Mouse (Mus musculus): ENCODE data around the gene Dpysl5.
A peak's percentile ranks its signal among the peaks of the same experiment; 100 is the strongest.

Dpysl5 gene

GRCm38 (mm10) chr5:30762815-30763510 lies 51.6 kb downstream of the Dpysl5 start:
- peak; percentile 88 for DNase-seq (ENCODE audit: low read depth, low spot score)

GRCm38 (mm10) chr5:30763511-30763830 lies 52.1 kb downstream of the Dpysl5 start:
- no peak for DNase-seq (ENCODE audit: low read depth, low spot score)

- peak; percentile 65 for DNase-seq (ENCODE audit: low read depth, low spot score)
Measured at GRCm38 (mm10) chr5:30765596-30766370, 54.4 kb downstream of the Dpysl5 start.

- peak; percentile 60 for DNase-seq (ENCODE audit: low read depth, low spot score)
Measured at GRCm38 (mm10) chr5:30768082-30768481, 56.7 kb downstream of the Dpysl5 start.

- peak; percentile 48 for DNase-seq (ENCODE audit: low read depth, low spot score)
Measured at GRCm38 (mm10) chr5:30768598-30768997, 57.2 kb downstream of the Dpysl5 start.

- DNase-seq (ENCODE audit: low read depth, low spot score), result no peak
Measured at GRCm38 (mm10) chr5:30769075-30769474, 57.7 kb downstream of the Dpysl5 start.

GRCm38 (mm10) chr5:30774601-30775371 lies 63.4 kb downstream of the Dpysl5 start:
- DNase-seq (ENCODE audit: low read depth, low spot score), result peak; percentile 98

- peak; percentile 78 for DNase-seq (ENCODE audit: low read depth, low spot score)
Measured at GRCm38 (mm10) chr5:30780699-30781098, 69.3 kb downstream of the Dpysl5 start.

- no peak for DNase-seq (ENCODE audit: low read depth, low spot score)
Measured at GRCm38 (mm10) chr5:30781147-30781546, 69.8 kb downstream of the Dpysl5 start.

GRCm38 (mm10) chr5:30787381-30787780 lies 76.0 kb downstream of the Dpysl5 start:
- DNase-seq (ENCODE audit: low read depth, low spot score), result no peak

- DNase-seq (ENCODE audit: low read depth, low spot score), result peak; percentile 56
Measured at GRCm38 (mm10) chr5:30790047-30790446, 78.7 kb downstream of the Dpysl5 start.

GRCm38 (mm10) chr5:30796125-30796524 lies 84.8 kb downstream of the Dpysl5 start:
- DNase-seq (ENCODE audit: low read depth, low spot score), result peak; percentile 84

- peak; percentile 67 for DNase-seq (ENCODE audit: low read depth, low spot score)
Measured at GRCm38 (mm10) chr5:30797482-30797881, 86.1 kb downstream of the Dpysl5 start.

- DNase-seq (ENCODE audit: low read depth, low spot score), result no peak
Measured at GRCm38 (mm10) chr5:30797982-30798381, 86.6 kb downstream of the Dpysl5 start.

- DNase-seq (ENCODE audit: low read depth, low spot score), result no peak
Measured at GRCm38 (mm10) chr5:30798965-30799364, 87.6 kb downstream of the Dpysl5 start.

GRCm38 (mm10) chr5:30802724-30803467 lies 91.5 kb downstream of the Dpysl5 start:
- DNase-seq (ENCODE audit: low read depth, low spot score), result no peak

- peak; percentile 93 for DNase-seq (ENCODE audit: low read depth, low spot score)
Measured at GRCm38 (mm10) chr5:30806106-30806505, 94.7 kb downstream of the Dpysl5 start.

GRCm38 (mm10) chr5:30814424-30815119 lies 103.2 kb downstream of the Dpysl5 start, which contains the start of gene Mapre3:
Gene Mapre3 (plus strand): TSS chr5:30814641.
- peak; percentile 96 for DNase-seq (ENCODE audit: low read depth, low spot score)

- peak; percentile 42 for DNase-seq (ENCODE audit: low read depth, low spot score)
Measured at GRCm38 (mm10) chr5:30815120-30815465, 103.7 kb downstream of the Dpysl5 start.

- DNase-seq (ENCODE audit: low read depth, low spot score), result peak; percentile 43
Measured at GRCm38 (mm10) chr5:30816261-30816791, 105.0 kb downstream of the Dpysl5 start.

Measured in brain, adult 2 months (tissue).